In the genomic region with DNA sequence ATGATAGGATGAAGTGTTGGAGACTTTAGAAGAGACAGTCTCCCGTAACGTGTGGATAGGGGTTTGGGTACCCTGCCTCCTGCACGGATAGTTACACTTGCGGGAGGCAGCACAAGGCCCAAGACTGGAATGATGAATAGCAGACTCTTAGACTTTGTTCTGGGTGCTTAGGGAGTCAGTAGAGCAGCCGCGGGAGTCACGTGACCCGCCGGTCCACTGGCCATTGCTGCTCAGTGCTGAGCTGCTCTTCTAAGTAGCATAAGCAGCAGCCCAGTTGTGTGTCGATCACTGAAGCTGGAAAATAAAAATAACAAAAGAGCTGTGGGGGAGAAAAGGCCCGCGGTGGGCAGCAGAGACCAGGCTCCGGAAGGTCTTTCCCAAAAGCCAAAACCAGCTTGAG, we compare ENCODE assay signal across 9 mouse cellular contexts.
A peak's percentile ranks its signal among the peaks of the same experiment; 100 is the strongest.
DNase-seq lines count a peak whose midpoint lies in the region; ATAC-seq and TF ChIP-seq lines count a peak whose summit lies in the region.
"Had no signal": no experiment of that assay in that cellular context is flagged by ENCODE, and none has a peak within 500 bp of the region (broad histone marks: within the 10 kb centered on the region; RNA-seq: fewer than 3 reads in every experiment).

No protein-coding gene starts in this region.

- no peaks in the 10 kb centered on the region for H3K27me3 ChIP-seq in hindbrain, postnatal 0 days (ENCODE audit: insufficient read depth, low read length)
- H3K27me3 ChIP-seq: embryonic facial prominence, embryonic 15.5 days had no signal

- no peaks in the 10 kb centered on the region; the same call in 1 of the 2 replicates for H3K36me3 ChIP-seq in hindbrain, postnatal 0 days (ENCODE audit: insufficient read depth, low read length)

- no peak overlapping the region for H3K9ac ChIP-seq in hindbrain, postnatal 0 days (replicated peaks; ENCODE audit: low read length)
- H3K9ac ChIP-seq: embryonic facial prominence, embryonic 15.5 days had no signal

- WGBS in hindbrain, postnatal 0 days = 30% methylated on average over 13 of the region's 13 CpGs

- no peak overlapping the region for H3K4me3 ChIP-seq in hindbrain, postnatal 0 days (ENCODE audit: low read length)
- H3K4me3 ChIP-seq: embryonic facial prominence, embryonic 15.5 days had no signal

- H3K4me2 ChIP-seq in hindbrain, postnatal 0 days (ENCODE audit: low read depth, low read length) = 0 out of 2 replicates have a peak overlapping the region, but pooled peaks have one; percentile 16
- H3K4me2 ChIP-seq: embryonic facial prominence, embryonic 15.5 days had no signal

- H3K27ac ChIP-seq in hindbrain, postnatal 0 days = no peak overlapping the region
- H3K27ac ChIP-seq: embryonic facial prominence, embryonic 15.5 days had no signal

- intact Hi-C loops in left cerebral cortex, postnatal 36 days (cut with DNase I) = no loop called here

- TF ChIP-seq CTCF in hindbrain, postnatal 0 days (IDR thresholded peaks at IDR 0.05; ENCODE audit: low read depth) = no peak

- H3K4me1 ChIP-seq in hindbrain, postnatal 0 days (ENCODE audit: insufficient read depth, low read length) = peaks cover 31% of the 10 kb centered on the region

- ATAC-seq in hindbrain, postnatal 0 days = 0 out of 2 replicates have a peak, but pooled peaks have one; percentile 50

- H3K9me3 ChIP-seq in hindbrain, postnatal 0 days (ENCODE audit: low read length) = no peaks in the 10 kb centered on the region
- H3K9me3 ChIP-seq: embryonic facial prominence, embryonic 15.5 days had no signal

- peak; percentile 25 for DNase-seq in retina, postnatal 1 day
- DNase-seq in retina, embryonic 14.5 days (ENCODE audit: low spot score) = no peak
- DNase-seq in hindbrain, postnatal 0 days (ENCODE audit: low spot score) = peak; percentile 30
- DNase-seq in kidney, postnatal 25 days = peak; percentile 68 to 84
- no peak for DNase-seq in testis, postnatal 10 days (ENCODE audit: low spot score)
- no peak for DNase-seq in spleen, postnatal 36 days (ENCODE audit: low spot score in 2 of 2)
- no peak for DNase-seq in left cerebral cortex, postnatal 36 days (ENCODE audit: low spot score in 2 of 2)
- DNase-seq in thymus, postnatal 10 days (ENCODE audit: low spot score in 2 of 2) = no peak

Comparison
In these comparisons a context has a peak if more than half of its experiments do, and no peak if none do; other contexts are left out.
1. DNase-seq: peak in retina, postnatal 1 day (single experiment), hindbrain, postnatal 0 days (single experiment) and kidney, postnatal 25 days (2 of 2); none in retina, embryonic 14.5 days (single experiment), testis, postnatal 10 days (single experiment), spleen, postnatal 36 days (0 of 2), left cerebral cortex, postnatal 36 days (0 of 2) and thymus, postnatal 10 days (0 of 2).